Mouse (Mus musculus): Measurements from ENCODE around the gene Gm5678. TPM values are rescaled to one million over a fixed set of nuclear protein-coding genes. Genes with fewer than 3 reads are reported as not detected.

The Gm5678 gene
- polyA plus RNA-seq, 1 experiment = 0.28 TPM

Other genes starting within 250 kb of the Gm5678 start
- 20.4 and 22.2 TPM in 2 replicates for gene Setd4, start 24.0 kb upstream of the Gm5678 start, polyA plus RNA-seq (2012; rRNA removed)
- 128 and 137 TPM in 2 replicates for gene Cbr1, start 22.2 kb upstream of the Gm5678 start, polyA plus RNA-seq (2012; rRNA removed)
- 17.9 and 19.1 TPM in 2 replicates for gene Cbr3, start 55.1 kb downstream of the Gm5678 start, polyA plus RNA-seq (2012; rRNA removed)
- gene Dop1b, start 83.8 kb downstream of the Gm5678 start, polyA plus RNA-seq (2012; rRNA removed) = 62.8 and 70.8 TPM in 2 replicates
- gene Morc3, start 204.0 kb downstream of the Gm5678 start, polyA plus RNA-seq (2012; rRNA removed) = 22.1 and 24.6 TPM in 2 replicates